Mouse (Mus musculus) erythroblast, embryonic 14.5 days (primary cell): ENCODE data around the gene Ccdc177. TPM values are rescaled to one million over a fixed set of nuclear protein-coding genes. Genes with fewer than 3 reads are reported as not detected.
"Not testable (repeated sequence)": the region's sequence is repeated elsewhere in the genome, so short reads cannot be mapped to it uniquely, and the experiment has no call there.

Experiments used
- H3K27me3 ChIP-seq: 2 replicates; pipeline ENCODE4 v1.6.1; 2012; ENCODE audit warnings: inconsistent platforms; ENCODE audit not compliant: control insufficient read depth
- H3K36me3 ChIP-seq: 2 replicates; pipeline ENCODE4 v1.6.1; 2012; ENCODE audit warnings: mild to moderate bottlenecking, inconsistent platforms; ENCODE audit not compliant: control insufficient read depth
- H3K4me1 ChIP-seq: 2 replicates; pipeline ENCODE4 v1.6.1; 2012; ENCODE audit warnings: inconsistent platforms; ENCODE audit not compliant: control insufficient read depth
- H3K4me3 ChIP-seq: replicated peaks from 2 replicates; pipeline ENCODE3; 2012; ENCODE audit warnings: moderate library complexity, mild to moderate bottlenecking, inconsistent platforms
- H3K9me3 ChIP-seq: 2 replicates; pipeline ENCODE4 v1.6.1; 2012; ENCODE audit warnings: low read length, inconsistent platforms, mixed read lengths; ENCODE audit not compliant: control insufficient read depth
- GATA1 ChIP-seq: IDR thresholded peaks from 2 replicates; pipeline ENCODE4 v1.6.1; 2012; ENCODE audit warnings: low read length, inconsistent platforms, mixed read lengths
- TAL1 ChIP-seq: IDR thresholded peaks from 3 replicates; pipeline ENCODE4 v1.6.1; 2012; ENCODE audit warnings: low read length, inconsistent platforms, mixed read lengths
- polyA plus RNA-seq: library from polyadenylated mRNA; stranded (reverse); fragments of >175 nt; gene quantifications from 2 replicates; pipeline ENCODE4 v1.2.3, GENCODE M21; 2012

Gene Ccdc177
- polyA plus RNA-seq, 1 experiment, result not detected

DNA sequence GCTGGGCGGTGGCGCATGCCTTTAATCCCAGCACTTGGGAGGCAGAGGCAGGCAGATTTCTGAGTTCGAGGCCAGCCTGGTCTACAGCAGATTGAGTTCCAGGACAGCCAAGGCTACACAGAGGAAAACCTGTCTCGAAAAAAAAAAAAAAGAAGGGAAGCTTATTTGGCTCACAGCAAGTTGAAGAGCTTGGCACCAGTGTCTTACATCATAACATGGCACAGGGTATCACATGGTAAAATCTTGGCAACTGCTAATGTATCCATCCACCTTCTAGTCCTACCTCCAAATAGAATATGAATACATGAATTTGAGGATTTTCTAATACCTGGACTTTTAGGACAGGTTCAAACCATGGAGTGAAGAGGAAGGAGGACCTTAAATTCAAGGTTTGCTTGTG is 34.0 kb upstream of the Ccdc177 start:
- H3K4me3 ChIP-seq, result no peak overlapping the region
- no peaks in the 10 kb centered on the region for H3K9me3 ChIP-seq
- no peak for TF ChIP-seq GATA1
- no peak for TF ChIP-seq TAL1
- H3K4me1 ChIP-seq, result peaks cover 55% of the 10 kb centered on the region
- no peaks in the 10 kb centered on the region for H3K27me3 ChIP-seq
- H3K36me3 ChIP-seq, result peaks cover 53% of the 10 kb centered on the region

DNA sequence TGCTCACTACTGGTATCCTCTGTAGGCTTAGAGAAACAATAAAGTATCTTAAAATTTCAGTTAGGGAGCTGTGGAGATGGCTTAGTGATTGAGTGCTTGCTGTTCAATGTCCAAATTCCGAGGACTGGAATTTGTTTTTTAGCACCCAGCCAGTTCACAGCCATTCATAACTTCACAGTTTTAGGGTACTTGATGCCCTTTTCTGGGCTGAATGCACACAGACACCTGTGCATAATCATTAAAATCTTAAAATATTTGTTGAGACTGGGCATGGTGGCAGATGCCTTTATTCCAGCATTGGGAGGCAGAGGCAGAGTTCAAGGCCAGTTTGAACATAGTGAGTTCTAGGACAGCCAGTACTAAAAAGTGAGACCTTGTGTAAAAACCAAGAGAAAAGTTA is 33.0 kb upstream of the Ccdc177 start:
- H3K4me3 ChIP-seq, result peak overlapping the region; percentile 2
- peaks cover 51% of the 10 kb centered on the region for H3K36me3 ChIP-seq
- peaks cover 57% of the 10 kb centered on the region for H3K4me1 ChIP-seq
- H3K9me3 ChIP-seq, result no peaks in the 10 kb centered on the region
- no peaks in the 10 kb centered on the region for H3K27me3 ChIP-seq
- TF ChIP-seq GATA1, result no peak
- TF ChIP-seq TAL1, result no peak

DNA sequence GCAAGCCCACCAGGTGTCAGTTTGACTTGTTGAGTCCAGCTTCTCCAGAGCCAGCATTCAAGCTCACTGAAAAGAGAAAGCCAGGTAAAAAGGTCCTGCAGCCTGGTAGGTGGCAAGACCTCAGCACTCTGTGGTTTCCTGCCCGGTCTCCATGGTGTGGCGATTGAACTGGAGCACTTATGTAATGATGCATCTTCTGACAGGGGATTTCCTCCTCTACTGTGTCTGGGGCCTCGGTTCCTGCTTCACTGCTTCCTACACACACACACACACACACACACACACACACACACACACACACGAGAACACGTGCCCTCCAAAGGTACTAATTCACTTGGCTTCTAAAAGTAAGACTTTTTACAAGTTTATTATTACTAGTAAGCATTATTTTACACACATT is 32.4 kb upstream of the Ccdc177 start:
- Histone ChIP-seq H3K4me1 (peaks cover 61% of the 10 kb centered on the region), H3K9me3 (no peaks in the 10 kb centered on the region), H3K27me3 (no peaks in the 10 kb centered on the region), H3K36me3 (peaks cover 46% of the 10 kb centered on the region), H3K4me3 (peak overlapping the region; percentile 100)
- TF ChIP-seq GATA1 (no peak), TAL1 (no peak)

DNA sequence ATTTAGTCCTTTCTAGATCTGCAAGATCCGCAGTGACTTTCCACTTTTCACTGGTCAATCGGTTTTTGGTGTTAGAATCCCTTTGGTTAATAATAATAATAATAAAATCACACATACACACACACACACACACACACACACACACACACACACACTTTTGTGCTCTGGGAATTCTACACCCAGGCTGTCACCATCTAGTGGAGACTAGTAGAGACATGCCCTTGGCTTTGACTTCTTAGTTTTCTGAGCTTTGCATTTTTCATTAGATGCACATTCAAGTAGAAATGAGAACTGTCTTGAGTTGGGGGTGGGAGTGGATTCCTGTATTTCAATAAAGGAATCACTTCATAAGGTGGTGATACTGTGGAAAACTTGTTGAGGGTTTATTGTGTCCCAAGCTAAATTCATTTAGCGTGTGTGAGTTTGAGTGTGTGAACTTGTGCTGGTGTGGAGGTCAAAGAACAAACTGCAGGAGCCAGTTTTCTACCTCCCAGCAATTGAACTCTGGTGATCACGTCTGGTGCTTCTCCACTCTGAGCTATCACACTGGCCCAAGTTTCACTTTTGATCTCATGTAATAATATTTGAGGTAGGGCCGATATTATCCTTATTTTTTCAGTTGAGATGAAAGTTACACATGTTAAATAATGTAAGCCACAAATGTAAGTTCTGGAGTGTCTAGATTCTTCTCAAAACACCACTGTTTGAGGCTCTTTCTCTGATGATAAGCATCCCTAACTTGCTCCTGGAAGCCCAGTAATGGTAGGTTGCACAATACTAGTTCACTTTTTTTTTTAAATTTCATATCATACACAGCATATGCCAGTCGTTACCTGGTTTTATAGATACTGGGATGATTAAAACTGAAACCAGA is 31.3 kb upstream of the Ccdc177 start:
- TF ChIP-seq TAL1 (no peak), GATA1 (no peak)
- peaks cover 68% of the 10 kb centered on the region for H3K4me1 ChIP-seq
- peak overlapping the region; percentile 100 for H3K4me3 ChIP-seq
- peaks cover 39% of the 10 kb centered on the region for H3K36me3 ChIP-seq
- no peaks in the 10 kb centered on the region for H3K9me3 ChIP-seq
- H3K27me3 ChIP-seq, result no peaks in the 10 kb centered on the region

DNA sequence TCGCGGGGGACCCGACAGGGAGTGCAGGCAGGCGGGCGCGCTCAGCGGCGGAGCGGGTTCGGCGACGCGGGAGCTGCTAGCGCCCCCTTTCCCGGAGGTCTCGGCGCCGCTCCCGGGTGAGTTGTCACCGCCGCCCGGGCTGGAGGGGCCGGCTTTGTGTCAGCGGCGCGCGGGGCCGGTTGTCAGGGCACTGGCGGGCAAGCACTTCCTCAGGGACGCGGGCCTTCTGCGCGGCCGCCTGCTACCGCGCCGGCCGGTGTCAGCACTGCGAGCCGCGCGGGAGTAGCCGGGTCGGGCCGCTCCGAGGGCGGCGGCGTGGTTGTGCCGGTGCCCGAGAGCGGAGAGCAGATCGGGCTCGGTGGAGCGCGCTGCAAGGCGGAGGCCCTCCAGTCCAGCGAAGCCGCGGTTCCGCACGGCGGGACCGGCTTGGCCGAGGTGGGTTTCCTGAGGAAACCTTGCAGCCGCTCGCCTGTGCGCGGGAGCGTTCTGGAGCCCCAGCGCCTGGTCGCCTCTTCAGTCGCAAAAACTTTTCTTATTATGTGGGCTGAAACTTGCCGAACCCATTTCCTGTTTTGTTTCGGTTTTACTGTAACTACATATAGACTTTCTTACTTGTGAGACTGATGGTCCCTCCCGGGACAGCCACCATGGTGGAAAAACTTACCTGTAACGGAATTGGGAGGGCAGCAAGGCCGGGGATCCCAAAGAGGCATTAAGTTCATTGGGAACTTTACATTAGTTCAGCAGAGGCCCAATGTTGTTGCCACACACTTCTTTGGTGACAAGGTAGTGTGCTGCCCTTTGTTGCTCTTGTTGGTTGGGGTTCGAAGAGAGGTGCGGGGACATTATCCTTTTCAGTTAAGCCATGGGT is 30.4 kb upstream of the Ccdc177 start:
- Histone ChIP-seq H3K4me3 (peak overlapping the region; percentile 100), H3K36me3 (peaks cover 34% of the 10 kb centered on the region), H3K4me1 (peaks cover 75% of the 10 kb centered on the region), H3K9me3 (no peaks in the 10 kb centered on the region), H3K27me3 (no peaks in the 10 kb centered on the region)
- TF ChIP-seq GATA1 (no peak), TAL1 (no peak)

DNA sequence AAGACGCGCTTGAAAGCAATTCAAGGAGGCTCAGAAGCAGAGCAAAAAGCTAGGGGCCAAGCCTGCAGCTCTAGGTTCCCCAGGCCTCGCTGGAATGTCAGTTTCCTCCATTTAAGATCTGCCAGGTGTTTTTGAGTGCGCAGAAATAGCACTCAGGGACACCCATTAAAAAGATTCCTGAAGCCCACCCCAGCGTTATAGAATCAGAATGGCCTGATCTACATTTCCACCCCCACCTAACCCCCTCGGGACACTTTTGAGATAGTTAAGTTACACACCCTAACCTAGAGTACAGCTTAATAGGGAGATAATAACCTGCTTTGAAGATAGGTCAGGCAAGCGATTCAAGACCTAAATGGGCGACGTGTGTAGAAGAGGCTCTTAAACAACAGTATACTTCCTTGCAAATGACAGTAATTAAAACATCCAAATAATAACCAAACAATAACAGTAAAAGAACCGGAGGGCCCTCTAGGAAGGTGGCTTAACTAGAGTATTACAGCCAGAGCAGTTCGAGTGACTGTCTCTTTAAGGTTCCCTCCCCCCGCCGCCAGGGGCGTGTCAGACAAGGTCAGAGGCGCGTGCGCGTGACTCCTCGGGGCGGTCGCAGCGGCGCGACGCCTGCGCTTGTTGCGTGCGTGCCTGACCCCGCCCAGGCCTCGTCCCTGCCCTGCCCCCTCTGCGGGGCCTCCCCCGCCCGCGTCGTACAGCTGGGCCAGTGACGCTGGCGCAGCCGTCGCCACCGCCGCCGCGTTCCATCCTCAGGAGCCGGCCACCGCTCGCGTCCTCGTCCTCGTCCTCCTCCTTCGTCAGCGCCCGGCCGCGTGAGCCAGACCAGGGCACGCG is 29.6 kb upstream of the Ccdc177 start, which contains the start of gene Susd6:
TSS of gene Susd6 (plus strand) at position 662 of the 846 bp plus-strand sequence.
- Histone ChIP-seq H3K4me1 (peaks cover 77% of the 10 kb centered on the region), H3K4me3 (peak within 1 kb of the TSS; percentile 100), H3K27me3 (no peaks in the 10 kb centered on the region), H3K36me3 (peaks cover 27% of the 10 kb centered on the region), H3K9me3 (no peaks in the 10 kb centered on the region)
- TF ChIP-seq TAL1, result no peak
- 0 out of 2 replicates have a peak, but pooled peaks have one; percentile 21 for TF ChIP-seq GATA1

DNA sequence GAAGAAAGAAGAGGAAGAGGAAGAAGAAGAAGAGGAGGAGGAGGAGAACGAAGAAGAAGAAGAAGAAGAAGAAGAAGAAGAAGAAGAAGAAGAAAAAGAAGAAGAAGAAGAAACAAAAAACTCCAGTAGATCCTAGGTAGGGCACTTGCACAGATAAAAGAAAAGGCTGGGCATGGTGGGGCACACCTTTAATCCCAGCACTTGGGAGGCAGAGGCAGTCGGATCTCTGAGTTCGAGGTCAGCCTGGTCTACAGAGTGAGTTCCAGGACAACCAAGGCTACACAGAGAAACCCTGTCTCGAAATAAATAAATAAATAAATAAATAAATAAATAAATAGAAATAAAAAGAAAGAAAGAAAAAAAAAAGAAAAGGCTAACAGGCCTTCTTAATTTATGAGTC is 28.8 kb upstream of the Ccdc177 start:
- peaks cover 76% of the 10 kb centered on the region for H3K4me1 ChIP-seq

DNA sequence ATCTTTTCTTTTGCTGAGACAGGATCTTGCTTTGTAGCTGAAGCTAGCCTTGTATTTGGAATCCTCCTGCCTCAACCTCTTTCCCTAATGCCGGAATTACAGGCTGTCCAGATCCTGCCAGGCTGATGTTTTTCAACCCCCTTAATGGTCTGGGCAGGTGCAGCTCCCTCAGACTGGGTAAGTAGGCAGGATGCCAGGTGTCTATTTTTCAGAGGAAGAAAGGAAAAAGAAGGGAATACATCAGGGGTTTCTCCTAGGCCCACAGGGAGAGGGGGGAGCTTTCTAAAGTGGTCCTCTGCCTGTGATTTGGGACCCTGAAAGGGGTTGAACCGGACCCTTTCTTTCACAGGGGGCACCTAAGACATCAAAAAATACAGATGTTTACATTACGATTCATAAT is 27.7 kb upstream of the Ccdc177 start:
- Histone ChIP-seq H3K9me3 (no peaks in the 10 kb centered on the region), H3K27me3 (no peaks in the 10 kb centered on the region), H3K4me3 (no peak overlapping the region), H3K4me1 (peaks cover 74% of the 10 kb centered on the region), H3K36me3 (peaks cover 8% of the 10 kb centered on the region)
- TF ChIP-seq GATA1 (no peak), TAL1 (no peak)

More for the DNA sequence above, 28.8 kb upstream of the Ccdc177 start:
- not testable (repeated sequence) for H3K27me3 ChIP-seq, H3K9me3 ChIP-seq
- H3K36me3 ChIP-seq, result peaks cover 19% of the 10 kb centered on the region
- peak overlapping the region; percentile 100 for H3K4me3 ChIP-seq

DNA sequence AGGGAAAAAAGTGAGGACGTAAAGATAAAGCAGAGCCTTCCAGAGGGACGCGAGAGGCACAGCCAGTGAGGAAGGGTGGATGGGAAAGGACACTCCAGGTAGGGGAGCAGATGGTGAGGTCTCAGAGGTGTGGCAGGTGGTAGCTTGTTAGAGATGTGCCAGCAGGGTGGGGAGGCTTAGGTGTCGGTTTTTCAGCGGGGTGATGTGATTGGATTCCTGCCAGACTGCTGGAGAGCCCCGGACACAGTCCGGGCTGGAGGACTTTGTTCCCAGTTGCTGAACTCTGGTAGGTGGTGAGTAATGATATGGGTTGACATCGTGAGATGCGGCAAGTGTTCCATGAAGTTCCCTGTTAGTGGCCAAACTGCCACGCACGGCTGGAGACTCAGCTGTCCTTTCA is 27.1 kb upstream of the Ccdc177 start:
- no peak overlapping the region for H3K4me3 ChIP-seq
- peaks cover 73% of the 10 kb centered on the region for H3K4me1 ChIP-seq
- TF ChIP-seq TAL1 (no peak), GATA1 (no peak)
- H3K36me3 ChIP-seq, result peaks cover 2% of the 10 kb centered on the region
- H3K27me3 ChIP-seq, result no peaks in the 10 kb centered on the region
- H3K9me3 ChIP-seq, result no peaks in the 10 kb centered on the region
